Mouse (Mus musculus) R1 (cell line): ENCODE results near the gene C2cd5.
A peak's percentile ranks its signal among the peaks of the same experiment; 100 is the strongest.

Source experiments
- DNase-seq: peaks from one replicate; pipeline ENCODE4 v3.0.0-alpha.2; 2018; ENCODE audit warnings: low read depth, low spot score

The C2cd5 gene

GRCm38 (mm10) chr6:143020647-143021046, 79.3 kb downstream of the C2cd5 start:
- DNase-seq, result peak; percentile 99

- no peak for DNase-seq
Measured at GRCm38 (mm10) chr6:143020146-143020545, 79.8 kb downstream of the C2cd5 start.

- no peak for DNase-seq
Measured at GRCm38 (mm10) chr6:143012513-143013215, 87.3 kb downstream of the C2cd5 start.

- DNase-seq, result peak; percentile 80
Measured at GRCm38 (mm10) chr6:143008865-143009264, 91.1 kb downstream of the C2cd5 start.

GRCm38 (mm10) chr6:143005209-143005608, 94.7 kb downstream of the C2cd5 start:
- DNase-seq, result peak; percentile 74

GRCm38 (mm10) chr6:143004801-143005200, 95.1 kb downstream of the C2cd5 start:
- peak; percentile 76 for DNase-seq

GRCm38 (mm10) chr6:142998221-142998999, 101.5 kb downstream of the C2cd5 start:
- no peak for DNase-seq

GRCm38 (mm10) chr6:142996887-142997286, 103.1 kb downstream of the C2cd5 start:
- peak; percentile 69 for DNase-seq

- DNase-seq, result peak; percentile 89
Measured at GRCm38 (mm10) chr6:142995567-142995966, 104.4 kb downstream of the C2cd5 start.

GRCm38 (mm10) chr6:142994821-142995220, 105.1 kb downstream of the C2cd5 start:
- no peak for DNase-seq

- no peak for DNase-seq
Measured at GRCm38 (mm10) chr6:142993705-142994698, 105.9 kb downstream of the C2cd5 start.

- no peak for DNase-seq
Measured at GRCm38 (mm10) chr6:142992971-142993370, 107.0 kb downstream of the C2cd5 start.

- DNase-seq, result no peak
Measured at GRCm38 (mm10) chr6:142992099-142992498, 107.8 kb downstream of the C2cd5 start.

- no peak for DNase-seq
Measured at GRCm38 (mm10) chr6:142991391-142992059, 108.4 kb downstream of the C2cd5 start.

- no peak for DNase-seq
Measured at GRCm38 (mm10) chr6:142990516-142990915, 109.4 kb downstream of the C2cd5 start.

GRCm38 (mm10) chr6:142989495-142989894, 110.4 kb downstream of the C2cd5 start:
- DNase-seq, result peak; percentile 72

GRCm38 (mm10) chr6:142988753-142989152, 111.2 kb downstream of the C2cd5 start:
- DNase-seq, result peak; percentile 84

- DNase-seq, result no peak
Measured at GRCm38 (mm10) chr6:142988231-142988630, 111.7 kb downstream of the C2cd5 start.

GRCm38 (mm10) chr6:142987616-142988015, 112.3 kb downstream of the C2cd5 start:
- peak; percentile 61 for DNase-seq

GRCm38 (mm10) chr6:142986706-142987105, 113.2 kb downstream of the C2cd5 start:
- DNase-seq, result peak; percentile 51
